Mouse (Mus musculus) liver, adult 2 months (tissue): ENCODE measurements at regions not wholly inside any gene's neighbourhood (a gene's known extent, or its start where the extent isn't known, plus 50 kb on each side); places are given as distances from the start of the nearest gene placed in this dataset.
"Not testable (repeated sequence)": the region's sequence is repeated elsewhere in the genome, so short reads cannot be mapped to it uniquely, and the experiment has no call there.

ENCODE experiments used
- CTCF ChIP-seq: fragments of 200-500 bp; IDR thresholded peaks from 2 replicates; pipeline ENCODE4 v1.5.1; 2011; ENCODE audit warnings: low read depth, low read length, control low read depth
- POLR2A ChIP-seq: fragments of 200-500 bp; IDR thresholded peaks from 2 replicates; pipeline ENCODE4 v1.6.1; 2011; ENCODE audit warnings: low read length, control low read depth; ENCODE audit not compliant: insufficient read depth; ENCODE audit errors: extremely low read depth

DNA sequence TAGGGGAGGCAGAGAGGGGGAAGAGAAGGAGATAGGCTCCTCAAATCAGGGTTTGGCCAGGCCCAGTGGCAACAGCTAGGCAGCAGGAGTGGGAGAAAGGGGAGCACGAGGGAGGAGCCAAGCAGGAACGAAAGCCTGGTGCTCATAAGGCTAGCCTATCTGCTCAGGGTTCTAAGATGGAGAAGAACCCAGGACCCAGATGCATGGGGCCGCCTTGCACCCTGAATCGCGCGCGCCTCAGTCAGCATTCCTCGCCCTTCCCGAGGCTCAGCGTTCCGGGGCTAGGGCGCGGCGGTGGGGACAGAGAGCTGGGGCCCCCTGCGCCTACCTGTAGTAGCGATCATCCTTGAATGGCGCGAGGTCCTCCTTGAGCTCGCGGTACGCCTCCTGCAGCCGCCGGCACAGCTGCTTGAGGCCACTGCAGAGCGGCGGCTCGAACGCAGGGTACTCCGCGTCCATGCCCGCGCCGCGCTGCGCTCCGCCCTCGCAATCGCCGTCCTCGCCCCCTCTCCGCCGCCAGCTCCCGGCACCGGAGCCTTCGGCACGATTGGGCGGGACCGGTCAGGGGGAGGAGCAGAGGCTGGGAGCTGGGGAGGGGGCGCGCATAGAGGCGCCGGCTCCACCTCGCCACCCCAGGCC, 60.1 kb downstream of the Dynlt1b start:
- not testable (repeated sequence) for TF ChIP-seq CTCF, POLR2A
